25 mouse cellular contexts compared by ENCODE assay signal in genomic region chr1:82738066-82738465, GRCm38 (mm10). TPM values are rescaled to one million over a fixed set of nuclear protein-coding genes. Genes with fewer than 3 reads are reported as not detected.
"Had no signal": no experiment of that assay in that cellular context is flagged by ENCODE, and none has a peak within 500 bp of the region (broad histone marks: within the 10 kb centered on the region; RNA-seq: fewer than 3 reads in every experiment).

No protein-coding gene starts in this region.

- H3K27ac ChIP-seq: lung, embryonic 15.5 days; macrophage; midbrain, embryonic 13.5 days; midbrain, embryonic 15.5 days; neural tube, embryonic 12.5 days; stomach, embryonic 15.5 days; stomach, postnatal 0 days had no signal

- H3K4me3 ChIP-seq: lung, embryonic 15.5 days; megakaryocyte, embryonic 14.5 days; midbrain, embryonic 13.5 days; midbrain, embryonic 15.5 days; neural tube, embryonic 12.5 days; stomach, embryonic 15.5 days had no signal

- DNase-seq: lung, adult 2 months; lung, postnatal 14 days; lung, postnatal 36 days; right cerebral cortex, postnatal 14 days; thymus, adult 2 months; thymus, postnatal 25 days; thymus, postnatal 4 days had no signal

- H3K9me3 ChIP-seq: lung, embryonic 15.5 days; megakaryocyte, embryonic 14.5 days; midbrain, embryonic 13.5 days; midbrain, embryonic 15.5 days; neural tube, embryonic 12.5 days; stomach, embryonic 15.5 days had no signal

- H3K9ac ChIP-seq: lung, embryonic 15.5 days; midbrain, embryonic 13.5 days; midbrain, embryonic 15.5 days; neural tube, embryonic 12.5 days; stomach, embryonic 15.5 days had no signal

- H3K27me3 ChIP-seq: lung, embryonic 15.5 days; megakaryocyte, embryonic 14.5 days; midbrain, embryonic 13.5 days; midbrain, embryonic 15.5 days; neural tube, embryonic 12.5 days; stomach, embryonic 15.5 days had no signal

- ATAC-seq: lung, postnatal 0 days; midbrain, embryonic 13.5 days; midbrain, embryonic 15.5 days had no signal

- H3K4me2 ChIP-seq: lung, embryonic 15.5 days; midbrain, embryonic 11.5 days; midbrain, embryonic 13.5 days; midbrain, embryonic 15.5 days; neural tube, embryonic 12.5 days; stomach, embryonic 15.5 days had no signal

- H3K4me1 ChIP-seq: lung, embryonic 15.5 days; midbrain, embryonic 13.5 days; midbrain, embryonic 15.5 days; neural tube, embryonic 12.5 days; stomach, embryonic 15.5 days had no signal

RNA-seq across cellular contexts. Expression of gene Tm4sf20, which starts 30.2 kb away (rescaled TPM):
- total RNA-seq: megakaryocyte progenitor cell, adult 5-6 weeks; midbrain, postnatal 0 days; monocyte, adult 5-6 weeks; neutrophil, adult 5-6 weeks had no signal
- polyA plus RNA-seq: lung, adult 2 months; macrophage; midbrain, postnatal 0 days; neural tube, embryonic 14.5 days; spleen, adult 2 months; testis, adult 2 months had no signal

RNA-seq across cellular contexts. Expression of gene Gm47791, which starts 33.0 kb away (rescaled TPM):
- total RNA-seq: megakaryocyte progenitor cell, adult 5-6 weeks; midbrain, postnatal 0 days; monocyte, adult 5-6 weeks; neutrophil, adult 5-6 weeks had no signal
- polyA plus RNA-seq: lung, adult 2 months; lung, embryonic 15.5 days; lung, postnatal 0 days; macrophage; midbrain, embryonic 11.5 days; midbrain, embryonic 13.5 days; midbrain, embryonic 15.5 days; midbrain, postnatal 0 days; neural tube, embryonic 12.5 days; neural tube, embryonic 14.5 days; spleen, adult 2 months; stomach, embryonic 15.5 days; stomach, postnatal 0 days; testis, adult 2 months; thymus, adult 2 months; urinary bladder, adult 2 months had no signal
